Mouse (Mus musculus): ENCODE data around the gene Rnf227.

DNA sequence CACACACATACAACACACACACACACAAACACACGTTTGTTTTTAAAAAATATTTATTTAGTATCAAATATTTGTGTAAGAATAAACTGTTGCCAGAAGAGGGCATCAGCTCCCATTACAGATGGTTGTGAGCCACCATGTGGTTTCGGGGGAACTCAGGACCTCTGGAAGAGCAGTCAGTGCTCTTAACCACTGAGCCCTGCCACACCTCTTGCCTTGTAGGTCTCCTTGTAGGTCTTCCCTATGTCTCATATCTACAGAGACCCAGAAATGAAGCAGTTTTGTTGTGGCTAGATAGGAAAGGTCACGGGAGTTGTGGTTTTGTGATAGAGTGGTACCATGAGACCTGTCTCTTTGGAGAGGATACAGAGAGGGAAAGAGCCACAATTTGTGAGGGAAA, 6.3 kb upstream of the Rnf227 start:
- TF ChIP-seq CTCF (IDR thresholded peaks at IDR 0.05; ENCODE audit: low read depth, low read length) (no peak), POLR2A (IDR thresholded peaks at IDR 0.05; ENCODE audit: borderline replicate concordance, low read depth, low read length) (no peak)
